Mouse (Mus musculus) ES-Bruce4 (cell line): ENCODE measurements at regions not wholly inside any gene's neighbourhood (a gene's known extent, or its start where the extent isn't known, plus 50 kb on each side); places are given as distances from the start of the nearest gene placed in this dataset.

Source experiments
- CTCF ChIP-seq: IDR thresholded peaks from one replicate; pipeline ENCODE4 v1.8.1; 2011; ENCODE audit warnings: low read depth, low read length
- EP300 ChIP-seq: IDR thresholded peaks from 2 replicates; pipeline ENCODE4 v1.6.1; 2011; ENCODE audit warnings: low read depth, low read length; ENCODE audit not compliant: insufficient read depth
- POLR2A ChIP-seq: IDR thresholded peaks from one replicate; pipeline ENCODE4 v1.8.1; 2011; ENCODE audit warnings: low read length; ENCODE audit not compliant: insufficient read depth

DNA sequence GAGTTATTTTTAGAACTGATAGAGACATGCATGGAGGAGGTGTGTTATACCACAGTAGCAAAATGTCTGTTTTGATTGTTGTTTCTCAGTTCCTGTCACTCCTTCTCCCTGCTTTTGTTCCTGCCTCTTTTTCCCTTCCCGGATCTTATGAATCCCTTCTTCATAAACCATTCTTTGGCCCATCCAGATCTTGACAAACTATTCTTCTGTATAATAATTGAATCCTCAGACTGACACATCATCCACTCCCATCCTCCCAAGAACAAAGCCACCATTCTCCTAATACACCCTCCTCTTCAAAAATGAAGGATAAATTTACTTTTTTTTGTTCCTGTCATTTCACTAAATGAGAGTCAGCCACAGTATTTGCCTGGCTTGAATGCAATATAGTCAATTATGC lies 1543.8 kb upstream of the Tenm2 start:
- TF ChIP-seq EP300 (no peak), POLR2A (no peak), CTCF (no peak)
